Mouse (Mus musculus) heart, embryonic 11.5 days (tissue): ENCODE measurements at regions not wholly inside any gene's neighbourhood (a gene's known extent, or its start where the extent isn't known, plus 50 kb on each side); places are given as distances from the start of the nearest gene placed in this dataset.

Source experiments
- ATAC-seq: fragments of 200-750 bp; cut with Nextera tagmentation; replicated peaks from 2 replicates; pipeline ENCODE4 v1.8.0; 2017; ENCODE audit warnings: moderate library complexity; ENCODE audit not compliant: insufficient number of reproducible peaks, low FRiP score, low TSS enrichment
- H3K27ac ChIP-seq: fragments of 300-500 bp; sonication (generic); 2 replicates; pipeline ENCODE4 v1.5.1; 2014; ENCODE audit warnings: mild to moderate bottlenecking, low read depth, low read length
- H3K27me3 ChIP-seq: fragments of 300-500 bp; sonication (generic); 2 replicates; pipeline ENCODE4 v1.6.1; 2014; ENCODE audit warnings: mild to moderate bottlenecking, low read length, mixed read lengths; ENCODE audit not compliant: control insufficient read depth, insufficient read depth
- H3K36me3 ChIP-seq: fragments of 300-500 bp; sonication (generic); 2 replicates; pipeline ENCODE4 v1.6.1; 2014; ENCODE audit warnings: mild to moderate bottlenecking, low read length, moderate library complexity, mixed read lengths; ENCODE audit not compliant: control insufficient read depth, insufficient read depth
- H3K4me1 ChIP-seq: fragments of 300-500 bp; sonication (generic); 2 replicates; pipeline ENCODE4 v1.6.1; 2014; ENCODE audit warnings: low read length; ENCODE audit not compliant: control insufficient read depth, insufficient read depth
- H3K4me2 ChIP-seq: fragments of 300-500 bp; sonication (generic); 2 replicates; pipeline ENCODE4 v1.6.1; 2014; ENCODE audit warnings: mild to moderate bottlenecking, moderate library complexity
- H3K4me3 ChIP-seq: fragments of 300-500 bp; sonication (generic); 2 replicates; pipeline ENCODE4 v1.5.1; 2014; ENCODE audit warnings: low read depth, low read length
- H3K9ac ChIP-seq: fragments of 300-500 bp; sonication (generic); 2 replicates; pipeline ENCODE4 v1.6.1; 2014; ENCODE audit warnings: mild to moderate bottlenecking, low read depth, low read length, moderate library complexity
- H3K9me3 ChIP-seq: fragments of 300-500 bp; sonication (generic); replicated peaks from 2 replicates; pipeline ENCODE4 v1.6.1; 2016; ENCODE audit warnings: low read length; ENCODE audit not compliant: control insufficient read depth
- WGBS: fragments of 180-500 bp; shearing (Covaris S2); extraction: QIAGEN DNeasy Blood & Tissue Kit; methylation state at CpG from one replicate; pipeline ENCODE4 v1.1.7; 2014; ENCODE audit not compliant: insufficient replicate concordance; 5-methylcytosine and 5-hydroxymethylcytosine counted together

- ATAC-seq = no peak
- 68% methylated on average over 2 of the region's 2 CpGs for WGBS
- H3K4me1 ChIP-seq = no peaks in the 10 kb centered on the region
- no peaks in the 10 kb centered on the region for H3K9me3 ChIP-seq
- no peak overlapping the region for H3K4me2 ChIP-seq
- H3K4me3 ChIP-seq = no peak overlapping the region
- H3K36me3 ChIP-seq = no peaks in the 10 kb centered on the region
- no peaks in the 10 kb centered on the region for H3K27me3 ChIP-seq
- H3K27ac ChIP-seq = no peak overlapping the region
- no peak overlapping the region for H3K9ac ChIP-seq
Measured at GRCm38 (mm10) chr2:105594131-105594530, 74.6 kb upstream of the Pax6 start.

- no peak overlapping the region for H3K9ac ChIP-seq
- WGBS = 43% methylated on average over 11 of the region's 11 CpGs
Measured at GRCm38 (mm10) chr2:105604553-105605116, 64.1 kb upstream of the Pax6 start.

GRCm38 (mm10) chr2:105607969-105608538 lies 60.6 kb upstream of the Pax6 start:
- H3K4me2 ChIP-seq = no peak overlapping the region
- H3K9me3 ChIP-seq = no peaks in the 10 kb centered on the region
- peaks cover 3% of the 10 kb centered on the region for H3K27me3 ChIP-seq
- no peak overlapping the region for H3K27ac ChIP-seq
- H3K9ac ChIP-seq = no peak overlapping the region
- no peak for ATAC-seq
- H3K4me1 ChIP-seq = peaks cover 4% of the 10 kb centered on the region; the same call in 1 of the 2 replicates
- no peak overlapping the region for H3K4me3 ChIP-seq
- 71% methylated on average over 8 of the region's 8 CpGs for WGBS
- H3K36me3 ChIP-seq = no peaks in the 10 kb centered on the region

More at GRCm38 (mm10) chr2:105604553-105605116, 64.1 kb upstream of the Pax6 start:
- Histone ChIP-seq H3K36me3 (no peaks in the 10 kb centered on the region), H3K27ac (no peak overlapping the region), H3K9me3 (no peaks in the 10 kb centered on the region), H3K4me1 (no peaks in the 10 kb centered on the region), H3K4me3 (no peak overlapping the region), H3K27me3 (peaks cover 3% of the 10 kb centered on the region; the same call in 1 of the 2 replicates), H3K4me2 (no peak overlapping the region)
- ATAC-seq = no peak

GRCm38 (mm10) chr2:105608756-105609155 lies 59.9 kb upstream of the Pax6 start:
- Histone ChIP-seq H3K4me3 (no peak overlapping the region), H3K36me3 (no peaks in the 10 kb centered on the region), H3K9ac (no peak overlapping the region), H3K27me3 (peaks cover 7% of the 10 kb centered on the region), H3K4me1 (peaks cover 4% of the 10 kb centered on the region; the same call in 1 of the 2 replicates), H3K9me3 (no peaks in the 10 kb centered on the region), H3K4me2 (no peak overlapping the region), H3K27ac (no peak overlapping the region)
- WGBS = 56% methylated on average over 7 of the region's 7 CpGs
- ATAC-seq = no peak

- 66% methylated on average over 5 of the region's 5 CpGs for WGBS
- no peak overlapping the region for H3K9ac ChIP-seq
Measured at GRCm38 (mm10) chr2:105611014-105611413, 57.7 kb upstream of the Pax6 start.

GRCm38 (mm10) chr2:105611651-105612050 lies 57.0 kb upstream of the Pax6 start:
- H3K4me2 ChIP-seq = peak overlapping the region; percentile 48
- no peak overlapping the region for H3K27ac ChIP-seq
- ATAC-seq = no peak

More at GRCm38 (mm10) chr2:105611014-105611413, 57.7 kb upstream of the Pax6 start:
- ATAC-seq = no peak
- H3K9me3 ChIP-seq = no peaks in the 10 kb centered on the region
- H3K36me3 ChIP-seq = no peaks in the 10 kb centered on the region
- H3K4me2 ChIP-seq = no peak overlapping the region
- H3K27me3 ChIP-seq = peaks cover 7% of the 10 kb centered on the region
- no peak overlapping the region for H3K4me3 ChIP-seq
- H3K4me1 ChIP-seq = peaks cover 4% of the 10 kb centered on the region; the same call in 1 of the 2 replicates
- no peak overlapping the region for H3K27ac ChIP-seq

GRCm38 (mm10) chr2:105612051-105612664 lies 56.5 kb upstream of the Pax6 start:
- no peak overlapping the region for H3K27ac ChIP-seq
- ATAC-seq = peak; percentile 35; the same call in 1 of the 2 replicates
- H3K4me1 ChIP-seq = peaks cover 4% of the 10 kb centered on the region; the same call in 1 of the 2 replicates
- peak overlapping the region; percentile 21 for H3K4me3 ChIP-seq
- H3K9me3 ChIP-seq = no peaks in the 10 kb centered on the region
- peak overlapping the region; percentile 48 for H3K4me2 ChIP-seq
- H3K9ac ChIP-seq = 0 out of 2 replicates have a peak overlapping the region, but pooled peaks have one; percentile 22
- 12% methylated on average over 21 of the region's 21 CpGs for WGBS
- no peaks in the 10 kb centered on the region for H3K36me3 ChIP-seq
- peaks cover 6% of the 10 kb centered on the region for H3K27me3 ChIP-seq

More at GRCm38 (mm10) chr2:105611651-105612050, 57.0 kb upstream of the Pax6 start:
- 0 out of 2 replicates have a peak overlapping the region, but pooled peaks have one; percentile 22 for H3K9ac ChIP-seq
- H3K27me3 ChIP-seq = peaks cover 6% of the 10 kb centered on the region
- H3K36me3 ChIP-seq = no peaks in the 10 kb centered on the region
- peaks cover 4% of the 10 kb centered on the region; the same call in 1 of the 2 replicates for H3K4me1 ChIP-seq
- 19% methylated on average over 4 of the region's 4 CpGs for WGBS
- no peaks in the 10 kb centered on the region for H3K9me3 ChIP-seq
- H3K4me3 ChIP-seq = no peak overlapping the region; the same call in 1 of the 2 replicates

- Histone ChIP-seq H3K4me3 (no peak overlapping the region), H3K4me2 (peak overlapping the region; percentile 48), H3K9me3 (no peaks in the 10 kb centered on the region), H3K4me1 (peaks cover 4% of the 10 kb centered on the region; the same call in 1 of the 2 replicates), H3K36me3 (no peaks in the 10 kb centered on the region), H3K9ac (no peak overlapping the region), H3K27ac (no peak overlapping the region), H3K27me3 (peaks cover 6% of the 10 kb centered on the region)
- WGBS = 34% methylated on average over 7 of the region's 7 CpGs
- no peak for ATAC-seq
Measured at GRCm38 (mm10) chr2:105612706-105613105, 56.0 kb upstream of the Pax6 start.
